Mouse (Mus musculus) kidney, adult 2 months (tissue): Measurements from ENCODE around the gene Pigo. TPM values are rescaled to one million over a fixed set of nuclear protein-coding genes. Genes with fewer than 3 reads are reported as not detected.
A peak's percentile ranks its signal among the peaks of the same experiment; 100 is the strongest.

ENCODE experiments used
- DNase-seq: peaks from one replicate; pipeline ENCODE4 v3.0.0; 2021
- H3K27ac ChIP-seq: fragments of 200-500 bp; 2 replicates; pipeline ENCODE4 v1.5.1; 2012; ENCODE audit warnings: low read depth, low read length, control low read depth, inconsistent platforms; ENCODE audit not compliant: insufficient read depth
- H3K27me3 ChIP-seq: fragments of 200-500 bp; replicated peaks from 2 replicates; pipeline ENCODE4 v1.6.1; 2012; ENCODE audit warnings: mild to moderate bottlenecking, moderate library complexity, low read length, inconsistent platforms; ENCODE audit not compliant: control insufficient read depth, insufficient read depth
- H3K36me3 ChIP-seq: fragments of 200-500 bp; 2 replicates; pipeline ENCODE4 v1.6.1; 2012; ENCODE audit warnings: mild to moderate bottlenecking, moderate library complexity, low read length, inconsistent platforms; ENCODE audit not compliant: control insufficient read depth, insufficient read depth
- H3K4me1 ChIP-seq: fragments of 200-500 bp; 2 replicates; pipeline ENCODE4 v1.6.1; 2011; ENCODE audit warnings: low read length; ENCODE audit not compliant: control insufficient read depth, insufficient read depth
- H3K4me3 ChIP-seq: fragments of 200-500 bp; 2 replicates; pipeline ENCODE4 v1.5.1; 2011; ENCODE audit warnings: mild to moderate bottlenecking, low read depth, low read length, control low read depth; ENCODE audit not compliant: insufficient read depth
- CTCF ChIP-seq: fragments of 200-500 bp; conservative IDR thresholded peaks from 2 replicates; pipeline ENCODE4 v1.5.1; 2011; ENCODE audit warnings: low read depth, mild to moderate bottlenecking, control low read depth, low read length, moderate library complexity, mixed read lengths; ENCODE audit not compliant: insufficient read depth, insufficient read length
- POLR2A ChIP-seq: fragments of 200-500 bp; IDR thresholded peaks from one replicate; pipeline ENCODE4 v1.6.1; 2011; ENCODE audit warnings: low read depth, low read length, control low read depth
- WGBS: fragments of 180-500 bp; shearing (Covaris S2); methylation state at CpG from one replicate; pipeline ENCODE4 v1.1.7; 2018; 5-methylcytosine and 5-hydroxymethylcytosine counted together
- polyA plus RNA-seq: library from polyadenylated mRNA; depleted of rRNA; stranded (reverse); fragments of >200 nt; gene quantifications from 2 replicates; pipeline ENCODE4 v1.2.3, GENCODE M21; 2012

Gene Pigo
- polyA plus RNA-seq, 1 experiment = 24.6 TPM

- Histone ChIP-seq H3K4me1 (peaks cover 4% of the 10 kb centered on the region), H3K27ac (peak overlapping the region; percentile 85), H3K4me3 (peak overlapping the region; percentile 63), H3K36me3 (no peaks in the 10 kb centered on the region), H3K27me3 (no peaks in the 10 kb centered on the region)
- 17% methylated on average over 4 of the region's 4 CpGs for WGBS
- peak; percentile 74 for DNase-seq
- no peak for TF ChIP-seq POLR2A
- no peak for TF ChIP-seq CTCF
Measured at GRCm38 (mm10) chr4:43044673-43045072, 19.1 kb upstream of the Pigo start.

GRCm38 (mm10) chr4:43043644-43044357 lies 18.2 kb upstream of the Pigo start:
- WGBS = 31% methylated on average over 7 of the region's 7 CpGs
- TF ChIP-seq POLR2A (no peak), CTCF (no peak)
- H3K27me3 ChIP-seq = no peaks in the 10 kb centered on the region
- H3K4me1 ChIP-seq = peaks cover 12% of the 10 kb centered on the region
- H3K4me3 ChIP-seq = no peak overlapping the region
- H3K36me3 ChIP-seq = no peaks in the 10 kb centered on the region
- peak overlapping the region; percentile 85 for H3K27ac ChIP-seq
- DNase-seq = peak; percentile 81

GRCm38 (mm10) chr4:43040881-43041547 lies 15.4 kb upstream of the Pigo start:
- no peak for TF ChIP-seq CTCF
- no peak for TF ChIP-seq POLR2A
- Histone ChIP-seq H3K27ac (no peak overlapping the region), H3K27me3 (no peaks in the 10 kb centered on the region), H3K36me3 (no peaks in the 10 kb centered on the region), H3K4me1 (peaks cover 15% of the 10 kb centered on the region), H3K4me3 (no peak overlapping the region)
- WGBS = 71% methylated on average over 9 of the region's 9 CpGs
- DNase-seq = no peak

- peaks cover 15% of the 10 kb centered on the region for H3K4me1 ChIP-seq
- TF ChIP-seq CTCF (no peak), POLR2A (peak; percentile 30)
- H3K27me3 ChIP-seq = no peaks in the 10 kb centered on the region
- no peaks in the 10 kb centered on the region for H3K36me3 ChIP-seq
- H3K4me3 ChIP-seq = peak overlapping the region; percentile 68
- DNase-seq = peak; percentile 99
- H3K27ac ChIP-seq = peak overlapping the region; percentile 17
- under 1% methylated on average over 25 of the region's 25 CpGs for WGBS
Measured at GRCm38 (mm10) chr4:43040114-43040572, 14.5 kb upstream of the Pigo start.

GRCm38 (mm10) chr4:43039609-43040008 lies 14.0 kb upstream of the Pigo start:
- DNase-seq = no peak
- peak overlapping the region; percentile 68 for H3K4me3 ChIP-seq
- WGBS = 2% methylated on average over 11 of the region's 11 CpGs
- no peaks in the 10 kb centered on the region for H3K36me3 ChIP-seq
- no peak for TF ChIP-seq POLR2A
- TF ChIP-seq CTCF = no peak
- H3K27ac ChIP-seq = peak overlapping the region; percentile 17
- H3K27me3 ChIP-seq = no peaks in the 10 kb centered on the region
- H3K4me1 ChIP-seq = peaks cover 11% of the 10 kb centered on the region; the same call in 1 of the 2 replicates

- 39% methylated on average over 15 of the region's 15 CpGs for WGBS
- H3K27me3 ChIP-seq = no peaks in the 10 kb centered on the region
- peaks cover 11% of the 10 kb centered on the region; the same call in 1 of the 2 replicates for H3K4me1 ChIP-seq
- DNase-seq = peak; percentile 51
- TF ChIP-seq POLR2A = no peak
- TF ChIP-seq CTCF = no peak
- H3K27ac ChIP-seq = no peak overlapping the region; the same call in 1 of the 2 replicates
- H3K4me3 ChIP-seq = peak overlapping the region; percentile 68
- H3K36me3 ChIP-seq = no peaks in the 10 kb centered on the region
Measured at GRCm38 (mm10) chr4:43038567-43039495, 13.2 kb upstream of the Pigo start.
